Mouse (Mus musculus) embryonic stem cell, embryonic (primary cell): ENCODE data around the gene Memo1.
"Not testable (repeated sequence)": the region's sequence is repeated elsewhere in the genome, so short reads cannot be mapped to it uniquely, and the experiment has no call there.

ENCODE experiments used
- CTCF ChIA-PET, 4 experiments: fragments of 300-600 bp in 2 of 4; fragments of 350-600 bp in 2 of 4; sonication (Branson Sonifier 250); formaldehyde crosslinking; loops; one replicate each; lab custom pipeline; 2022; ENCODE audit warnings: inconsistent platforms in 2 of 4; lab: Charles Lee
- POLR2A ChIA-PET, 4 experiments: fragments of 300-600 bp in 2 of 4; fragments of 350-600 bp in 2 of 4; sonication (Branson Sonifier 250); formaldehyde crosslinking; loops; one replicate each; lab custom pipeline; 2022; ENCODE audit warnings: antibody characterized with exemption in 4 of 4, inconsistent platforms in 1 of 4; lab: Charles Lee

The Memo1 gene

GRCm38 (mm10) chr17:74212831-74213524, 82.3 kb downstream of the Memo1 start:
- CTCF ChIA-PET = interaction anchor here in 1 of 4 experiments (0.5 kb wide), 1 partner anchor 46 kb away, joined by 3 read pairs; no protein-coding TSS in a partner anchor
- POLR2A ChIA-PET = interaction anchor here in 1 of 4 experiments (1.0 to 1.1 kb wide), 2 partner anchors 54 to 183 kb away, joined by 3 read pairs; partner anchors contain the start of gene Slc30a6

GRCm38 (mm10) chr17:74209143-74209908, 86.0 kb downstream of the Memo1 start:
- ChIA-PET CTCF (no interaction called here), POLR2A (interaction anchor here in 3 of 4 experiments (0.5 to 1.5 kb wide), 4 partner anchors 15 to 1097 kb away, joined by 3 to 6 read pairs (median 4); no protein-coding TSS in a partner anchor)

GRCm38 (mm10) chr17:74195943-74196342, 99.4 kb downstream of the Memo1 start:
- ChIA-PET POLR2A (no interaction called here), CTCF (no interaction called here)

- ChIA-PET POLR2A (interaction anchor here in 1 of 4 experiments (0.7 kb wide), 1 partner anchor 15 kb away, joined by 4 read pairs; no protein-coding TSS in a partner anchor), CTCF (no interaction called here)
Measured at GRCm38 (mm10) chr17:74194755-74195154, 100.6 kb downstream of the Memo1 start.

- CTCF ChIA-PET = no interaction called here
Measured at GRCm38 (mm10) chr17:74193463-74193862, 101.9 kb downstream of the Memo1 start.

GRCm38 (mm10) chr17:74191446-74191845, 103.9 kb downstream of the Memo1 start:
- CTCF ChIA-PET = no interaction called here
- POLR2A ChIA-PET = interaction anchor here in 3 of 4 experiments (0.9 to 1.7 kb wide), 5 partner anchors 8 to 337 kb away, joined by 3 to 5 read pairs (median 3); no protein-coding TSS in a partner anchor

More at GRCm38 (mm10) chr17:74193463-74193862, 101.9 kb downstream of the Memo1 start:
- POLR2A ChIA-PET = no interaction called here

GRCm38 (mm10) chr17:74186197-74186596, 109.1 kb downstream of the Memo1 start:
- POLR2A ChIA-PET = interaction anchor here in 1 of 4 experiments (1.1 to 1.5 kb wide), 2 partner anchors 9 to 13 kb away, joined by 3 to 5 read pairs; no protein-coding TSS in a partner anchor
- CTCF ChIA-PET = no interaction called here

- ChIA-PET POLR2A (no interaction called here), CTCF (interaction anchor here in 1 of 4 experiments (0.7 kb wide), 1 partner anchor 303 kb away, joined by 4 read pairs; no protein-coding TSS in a partner anchor)
Measured at GRCm38 (mm10) chr17:74184739-74185138, 110.6 kb downstream of the Memo1 start.

GRCm38 (mm10) chr17:74180889-74181288, 114.4 kb downstream of the Memo1 start:
- POLR2A ChIA-PET = interaction anchor here in 1 of 4 experiments (1.2 kb wide), 1 partner anchor 18 kb away, joined by 3 read pairs; no protein-coding TSS in a partner anchor
- CTCF ChIA-PET = no interaction called here

GRCm38 (mm10) chr17:74179640-74180039, 115.7 kb downstream of the Memo1 start:
- POLR2A ChIA-PET = interaction anchor here in 2 of 4 experiments (0.6 to 1.2 kb wide), 3 partner anchors 9 to 20 kb away, joined by 3 read pairs; no protein-coding TSS in a partner anchor
- CTCF ChIA-PET = not testable (repeated sequence)

- ChIA-PET CTCF (no interaction called here), POLR2A (interaction anchor here in 1 of 4 experiments (1.2 kb wide), 1 partner anchor 12 kb away, joined by 3 read pairs; no protein-coding TSS in a partner anchor)
Measured at GRCm38 (mm10) chr17:74173726-74174125, 121.6 kb downstream of the Memo1 start.

GRCm38 (mm10) chr17:74172834-74173233, 122.5 kb downstream of the Memo1 start:
- ChIA-PET POLR2A (interaction anchor here in 1 of 4 experiments (0.8 to 1.2 kb wide), 2 partner anchors 13 to 14 kb away, joined by 3 read pairs; no protein-coding TSS in a partner anchor), CTCF (no interaction called here)

- ChIA-PET POLR2A (interaction anchor here in 3 of 4 experiments (0.6 to 1.9 kb wide), 7 partner anchors 11 to 1241 kb away, joined by 3 to 7 read pairs (median 3); partner anchors contain the start of genes Birc6 (in 1 of the 3) and Lbh (in 1 of the 3)), CTCF (interaction anchor here in 2 of 4 experiments (0.6 to 1.3 kb wide), 4 partner anchors 22 to 1364 kb away, joined by 3 to 6 read pairs (median 6); no protein-coding TSS in a partner anchor)
Measured at GRCm38 (mm10) chr17:74159443-74159894, 135.9 kb downstream of the Memo1 start.

GRCm38 (mm10) chr17:74158161-74158560, 137.2 kb downstream of the Memo1 start:
- ChIA-PET POLR2A (interaction anchor here in 1 of 4 experiments (1.9 kb wide), 1 partner anchor 370 kb away, joined by 7 read pairs; the partner anchor contains the start of gene Birc6), CTCF (no interaction called here)
